Mouse (Mus musculus) layer of hippocampus, adult 2 months (tissue): Measurements from ENCODE around the gene Dynlt1c. TPM values are rescaled to one million over a fixed set of nuclear protein-coding genes. Genes with fewer than 3 reads are reported as not detected.
"Not testable (repeated sequence)": the region's sequence is repeated elsewhere in the genome, so short reads cannot be mapped to it uniquely, and the experiment has no call there.

Experiments
- DNase-seq, 2 experiments: peaks; one replicate each; pipeline ENCODE4 v3.0.0; 2022; ENCODE audit warnings: low spot score in 2 of 2
- H3K27ac ChIP-seq: fragments of 200-600 bp; 2 replicates; pipeline ENCODE4 v1.8.1; 2022
- H3K4me3 ChIP-seq: fragments of 200-600 bp; 2 replicates; pipeline ENCODE4 v1.8.1; 2022; ENCODE audit warnings: mild to moderate bottlenecking
- long read RNA-seq, 2 experiments: library from polyadenylated mRNA; stranded (forward); transcript quantifications; one replicate each; pipeline ENCODE4 v2.0.0; 2021; ENCODE audit warnings: borderline mapping rate in 2 of 2
- total RNA-seq, 2 experiments: library from RNA; stranded (reverse); gene quantifications; 2 replicates each; pipeline ENCODE4 v1.2.3; 2021

Dynlt1c gene
- 10 to 100 TPM; 13.8 to 23.3 TPM for total RNA-seq
- long read RNA-seq, experiment 1, transcript Dynlt1c-201 (5 exons, 2,589 nt) = major isoform, 9 of 23 reads
- long read RNA-seq, experiment 1, partial matches to known transcripts = 1 of 23 reads
- long read RNA-seq, experiment 1, other reads (novel, unspliced or antisense) = 13 of 23 reads
- long read RNA-seq, experiment 2, transcript Dynlt1c-201 (5 exons, 2,589 nt) = major isoform, 17 of 42 reads
- long read RNA-seq, experiment 2, partial matches to known transcripts = 13 of 42 reads
- long read RNA-seq, experiment 2, other reads (novel, unspliced or antisense) = 11 of 42 reads

DNA sequence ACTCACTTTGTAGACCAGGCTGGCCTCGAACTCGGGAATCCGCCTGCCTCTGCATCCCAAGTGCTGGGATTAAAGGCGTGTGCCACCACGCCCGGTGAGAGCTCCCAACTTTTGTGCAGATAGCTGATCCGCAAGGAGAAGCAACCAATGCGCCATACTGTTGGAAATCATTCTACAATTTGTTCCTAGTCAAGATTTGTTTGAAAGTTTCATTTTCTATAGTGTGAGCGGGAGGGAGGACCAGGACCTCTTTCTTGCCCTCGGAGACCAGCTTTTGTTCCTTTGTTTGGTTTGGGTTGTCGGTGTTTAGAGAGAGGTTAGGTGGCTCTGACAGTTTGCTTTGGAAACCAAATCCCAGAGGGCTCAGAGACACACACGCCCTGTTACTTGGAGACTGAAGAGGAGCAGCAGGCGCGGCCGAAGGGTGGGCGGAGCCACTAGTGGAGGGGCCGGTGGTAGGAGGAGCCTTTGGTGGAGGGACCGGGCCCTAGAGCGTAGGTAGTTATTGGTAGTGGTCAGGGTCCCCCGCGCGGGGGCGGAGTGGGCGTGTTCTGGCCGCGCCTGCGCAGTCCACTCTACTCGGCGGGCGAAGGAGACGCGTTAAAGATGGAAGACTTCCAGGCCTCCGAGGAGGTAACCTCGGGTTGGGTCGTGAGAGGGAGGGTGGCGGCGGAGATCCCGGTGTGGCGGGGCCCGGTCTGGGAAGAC, at the start of gene Dynlt1c:
Gene Dynlt1c (plus strand): TSS at position 468 of the 708 bp plus-strand sequence.
- peak; percentile 33 to 46 for DNase-seq
- H3K4me3 ChIP-seq = peak within 1 kb of the TSS; percentile 47
- H3K27ac ChIP-seq = peak within 1 kb of the TSS; percentile 37; the same call in 1 of the 2 replicates

DNA sequence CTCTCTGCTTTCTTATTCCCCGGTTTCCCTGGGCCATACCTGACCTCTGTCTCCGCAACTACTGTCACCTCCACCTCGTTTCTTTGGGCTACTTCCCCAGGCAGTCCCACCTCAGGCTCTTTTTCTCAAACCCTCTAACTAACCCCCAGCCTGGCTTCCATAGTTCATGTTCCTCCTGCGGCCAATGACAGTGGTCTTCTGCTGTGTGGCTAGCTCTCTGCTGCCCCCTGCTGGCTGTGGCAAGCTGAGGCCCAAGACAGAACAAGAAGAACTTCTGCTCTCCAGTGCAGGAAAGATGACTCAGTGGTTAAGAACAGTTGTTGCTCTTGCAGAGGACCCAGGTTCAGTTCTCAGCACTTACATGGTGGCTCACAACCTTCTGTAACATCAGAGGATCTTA, 47.7 kb upstream of the Dynlt1c start:
- H3K27ac ChIP-seq, H3K4me3 ChIP-seq, DNase-seq: not testable (repeated sequence)

DNA sequence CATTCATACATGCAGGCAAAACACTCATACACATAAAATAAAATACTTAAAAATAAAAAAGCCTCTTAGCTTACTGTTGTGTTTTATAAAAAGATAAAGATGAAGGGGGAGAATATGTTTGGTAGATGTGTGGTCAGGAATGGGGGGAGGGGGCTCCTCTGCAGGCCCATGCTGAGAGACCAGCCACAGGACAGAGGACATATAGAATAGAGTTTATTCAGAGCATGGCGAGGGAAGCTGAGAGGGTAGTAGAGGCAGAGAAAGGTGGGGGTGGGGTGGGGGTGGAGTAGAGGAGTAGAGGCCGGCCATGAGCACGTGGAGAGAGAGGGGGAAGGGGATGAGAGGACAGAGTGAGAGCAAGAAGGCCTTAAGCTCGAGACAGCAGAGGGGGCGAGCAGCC, 47.2 kb upstream of the Dynlt1c start:
- H3K4me3 ChIP-seq, H3K27ac ChIP-seq, DNase-seq: not testable (repeated sequence)

- not testable (repeated sequence) for H3K27ac ChIP-seq, H3K4me3 ChIP-seq, DNase-seq
Observed at GRCm38 (mm10) chr17:6559447-6560133, 41.9 kb upstream of the Dynlt1c start.

GRCm38 (mm10) chr17:6564866-6565265, 36.6 kb upstream of the Dynlt1c start:
- H3K4me3 ChIP-seq, H3K27ac ChIP-seq, DNase-seq: not testable (repeated sequence)

DNA sequence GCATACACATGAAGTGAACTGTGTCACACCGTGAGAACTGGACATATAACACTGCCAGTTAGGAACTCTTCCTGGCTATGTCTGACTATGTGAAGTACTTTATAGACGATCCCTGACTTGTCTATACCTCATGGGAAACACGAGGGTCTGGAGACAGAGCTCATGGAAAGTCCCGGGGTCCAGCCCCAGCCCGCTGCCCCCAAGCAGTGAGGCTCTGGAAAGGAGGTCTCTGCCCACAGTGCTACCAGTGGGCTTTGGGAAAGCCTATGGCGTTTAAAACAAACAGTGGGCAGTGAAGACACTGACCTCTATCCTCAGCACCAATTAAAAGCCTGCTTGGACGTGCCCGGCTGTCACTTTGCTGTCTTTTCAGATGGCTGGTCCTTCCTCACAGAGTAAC, 33.6 kb upstream of the Dynlt1c start:
- not testable (repeated sequence) for DNase-seq, H3K27ac ChIP-seq, H3K4me3 ChIP-seq

GRCm38 (mm10) chr17:6571296-6571695, 30.2 kb upstream of the Dynlt1c start:
- H3K4me3 ChIP-seq, H3K27ac ChIP-seq, DNase-seq: not testable (repeated sequence)

- not testable (repeated sequence) for DNase-seq, H3K27ac ChIP-seq, H3K4me3 ChIP-seq
Observed at GRCm38 (mm10) chr17:6572202-6572601, 29.3 kb upstream of the Dynlt1c start.

GRCm38 (mm10) chr17:6575376-6575775, 26.1 kb upstream of the Dynlt1c start:
- not testable (repeated sequence) for H3K27ac ChIP-seq, DNase-seq, H3K4me3 ChIP-seq

DNA sequence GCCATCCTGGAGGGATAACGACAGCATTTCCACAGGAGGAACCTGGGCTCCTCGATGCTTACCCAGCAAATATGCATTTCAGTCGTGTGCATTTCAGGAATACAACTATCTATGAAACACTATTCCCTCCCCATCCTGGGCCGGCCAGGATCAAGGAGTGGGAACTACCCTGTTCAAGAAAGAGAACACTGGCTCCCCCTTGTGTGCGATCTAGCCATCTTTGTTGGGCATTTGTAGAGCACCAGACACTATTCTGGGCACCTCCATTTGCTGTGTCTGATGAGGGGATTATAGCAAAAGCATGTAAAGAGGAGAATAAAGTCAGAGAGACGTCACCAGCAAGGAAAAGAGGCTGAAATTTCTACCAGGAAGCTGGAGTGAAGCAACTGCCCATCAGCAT, 12.8 kb upstream of the Dynlt1c start:
- not testable (repeated sequence) for H3K27ac ChIP-seq, DNase-seq, H3K4me3 ChIP-seq

DNA sequence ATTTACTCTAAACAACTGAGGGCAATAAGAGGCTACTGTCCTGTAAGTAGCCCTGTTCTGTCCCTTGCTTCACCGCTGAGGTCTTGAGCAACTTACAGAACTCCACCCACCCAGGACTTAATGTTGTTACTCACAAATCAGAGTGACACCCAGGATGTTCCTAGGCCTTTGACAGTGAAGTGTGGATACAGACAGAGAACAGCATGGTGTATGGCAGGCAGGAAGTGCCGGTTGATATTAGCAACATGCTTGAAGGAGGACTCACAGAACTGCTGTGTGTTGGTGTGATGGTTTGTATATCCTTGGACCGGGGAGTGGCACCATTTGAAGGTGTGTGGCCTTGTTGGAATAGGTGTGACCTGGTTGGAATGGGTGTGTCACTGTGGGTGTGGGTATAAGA, 9.4 kb upstream of the Dynlt1c start:
- not testable (repeated sequence) for DNase-seq, H3K27ac ChIP-seq, H3K4me3 ChIP-seq

- not testable (repeated sequence) for DNase-seq
Observed at GRCm38 (mm10) chr17:6593896-6594295, 7.6 kb upstream of the Dynlt1c start.

GRCm38 (mm10) chr17:6595776-6596497, 5.5 kb upstream of the Dynlt1c start:
- not testable (repeated sequence) for H3K27ac ChIP-seq, DNase-seq, H3K4me3 ChIP-seq

More at GRCm38 (mm10) chr17:6593896-6594295, 7.6 kb upstream of the Dynlt1c start:
- H3K4me3 ChIP-seq, H3K27ac ChIP-seq: not testable (repeated sequence)

DNA sequence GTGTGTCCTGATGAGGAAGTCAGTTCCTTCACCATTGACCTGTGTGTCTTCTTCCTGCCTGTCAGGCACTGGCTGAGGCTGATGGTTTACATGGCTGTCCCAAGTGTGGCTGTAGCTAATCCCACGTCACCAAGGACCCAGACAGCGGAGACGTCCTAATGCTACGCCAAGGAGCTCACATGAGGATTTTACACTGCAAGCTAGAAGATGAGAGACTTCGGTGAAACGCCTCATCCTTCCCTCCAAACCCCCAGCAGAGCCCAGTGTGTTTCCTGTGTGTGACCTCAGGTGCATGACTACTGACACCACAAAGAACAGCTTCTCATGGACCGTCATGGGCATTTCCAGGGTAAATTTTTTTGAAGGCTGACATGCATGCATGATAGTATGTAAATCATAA, 3.1 kb upstream of the Dynlt1c start:
- H3K27ac ChIP-seq, DNase-seq, H3K4me3 ChIP-seq: not testable (repeated sequence)

- not testable (repeated sequence) for H3K27ac ChIP-seq, H3K4me3 ChIP-seq
- peak in 1 of 2 experiments; percentile 21 for DNase-seq
Observed at GRCm38 (mm10) chr17:6600216-6600911, 1.1 kb upstream of the Dynlt1c start.

- H3K27ac ChIP-seq, H3K4me3 ChIP-seq, DNase-seq: not testable (repeated sequence)
Observed at GRCm38 (mm10) chr17:6602205-6602604, 734 bp downstream of the Dynlt1c start.

DNA sequence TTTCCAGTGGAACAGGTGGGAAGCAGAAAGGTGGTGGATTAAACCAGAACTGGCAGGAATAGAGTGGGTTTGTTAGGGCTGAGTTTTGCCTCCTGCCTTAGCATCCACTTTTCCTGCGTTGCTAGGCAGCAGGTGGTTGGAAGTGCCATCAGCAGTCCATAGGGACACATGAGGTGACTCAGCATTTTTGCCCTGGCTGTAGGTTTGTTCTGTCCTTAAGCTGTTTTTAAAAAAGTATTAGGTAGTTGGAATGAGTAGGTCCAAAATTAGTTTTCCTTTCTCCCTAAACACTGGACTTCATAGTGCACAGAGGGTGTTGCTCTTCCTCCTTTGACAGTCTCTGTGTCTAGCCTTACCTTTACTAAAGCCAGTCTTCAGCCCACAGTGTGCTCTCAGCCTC, 3.9 kb downstream of the Dynlt1c start:
- not testable (repeated sequence) for H3K4me3 ChIP-seq, DNase-seq, H3K27ac ChIP-seq

GRCm38 (mm10) chr17:6613524-6613923, 12.1 kb downstream of the Dynlt1c start:
- not testable (repeated sequence) for DNase-seq, H3K27ac ChIP-seq, H3K4me3 ChIP-seq
